Mouse (Mus musculus): Measurements from ENCODE around the gene Amigo2.

Gene Amigo2

GRCm38 (mm10) chr15:97246911-97247790, at the start of gene Amigo2, which contains the start of gene Pced1b:
TSS of gene Amigo2 (minus strand) at chr15:97247287.
TSS of gene Pced1b (plus strand) at chr15:97247107.
- POLR2A ChIA-PET, result interaction anchor here in 3 of 4 experiments (0.6 to 1.4 kb wide), 6 partner anchors 11 to 259 kb away, joined by 3 to 7 read pairs (median 4); no protein-coding TSS in a partner anchor
- CTCF ChIA-PET, result interaction anchor here in 2 of 4 experiments (0.7 to 2.7 kb wide), 7 partner anchors 11 to 1934 kb away, joined by 3 to 7 read pairs (median 6); no protein-coding TSS in a partner anchor

DNA sequence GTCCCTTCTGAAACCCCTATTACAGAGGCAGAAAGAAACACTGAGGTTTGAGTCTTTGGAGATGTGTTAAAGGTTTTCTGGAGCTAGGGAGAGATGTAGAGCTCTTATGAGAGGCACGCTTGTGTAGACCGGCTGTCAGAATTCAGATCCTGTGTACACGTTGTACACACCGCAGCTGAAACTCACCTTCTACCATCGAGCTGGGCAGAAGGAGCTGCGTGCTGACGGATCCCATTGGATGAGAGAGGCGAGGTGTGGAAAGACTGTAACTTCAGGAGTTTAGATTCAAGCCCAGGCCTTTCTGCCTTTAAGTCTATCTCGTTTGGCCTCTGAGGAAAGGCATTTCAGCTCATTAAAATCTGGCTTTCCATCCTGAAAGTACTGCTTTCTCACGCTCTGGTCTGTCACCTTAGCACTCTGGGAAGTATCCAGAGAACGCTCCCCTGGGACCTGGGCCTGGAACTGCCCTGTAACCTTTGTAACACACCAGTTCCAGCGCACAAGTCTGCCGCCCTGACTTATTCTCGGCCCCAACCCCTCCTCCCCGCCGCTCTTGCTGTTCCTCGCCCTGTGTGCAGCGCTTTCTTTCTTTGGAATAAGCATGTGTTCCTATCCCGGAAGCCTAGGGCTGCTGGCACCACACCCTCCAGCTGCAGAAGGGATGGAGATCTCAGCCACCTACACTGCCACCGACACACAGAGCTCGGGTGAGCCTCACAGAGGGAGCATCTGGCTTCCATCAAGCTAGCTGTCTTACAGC, 44.4 kb upstream of the Amigo2 start:
- ChIA-PET POLR2A (interaction anchor here in 1 of 4 experiments (0.9 to 1.5 kb wide), 3 partner anchors 9 to 120 kb away, joined by 3 read pairs; no protein-coding TSS in a partner anchor), CTCF (interaction anchor here in 1 of 4 experiments (0.9 kb wide), 1 partner anchor 54 kb away, joined by 3 read pairs; no protein-coding TSS in a partner anchor)

GRCm38 (mm10) chr15:97290351-97290750, 43.3 kb upstream of the Amigo2 start:
- CTCF ChIA-PET, result interaction anchor here in 1 of 4 experiments (0.7 kb wide), 1 partner anchor 494 kb away, joined by 3 read pairs; no protein-coding TSS in a partner anchor

DNA sequence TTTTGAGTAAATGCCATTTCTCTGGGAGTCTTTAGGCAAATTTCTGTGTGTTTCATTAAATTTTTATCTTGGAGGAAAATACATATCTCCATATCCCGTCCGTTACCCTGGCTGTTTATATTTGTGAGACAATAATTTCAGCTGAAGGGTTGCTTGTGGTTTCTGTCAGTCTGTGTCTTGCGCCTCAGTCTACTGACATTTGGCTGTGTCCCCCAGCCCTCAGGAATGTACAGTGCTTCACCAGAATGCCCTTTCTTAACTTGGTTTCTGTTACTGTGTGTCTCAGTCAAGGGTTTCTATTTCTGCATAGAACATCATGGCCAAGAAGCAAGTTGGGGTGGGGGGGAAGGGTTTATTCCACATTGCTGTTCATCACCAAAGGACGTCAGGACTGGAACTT, 42.1 kb upstream of the Amigo2 start:
- ChIA-PET POLR2A (interaction anchor here in 1 of 4 experiments (0.6 kb wide), 1 partner anchor 40 kb away, joined by 8 read pairs; no protein-coding TSS in a partner anchor), CTCF (no interaction called here)

More at GRCm38 (mm10) chr15:97290351-97290750, 43.3 kb upstream of the Amigo2 start:
- POLR2A ChIA-PET, result interaction anchor here in 1 of 4 experiments (1.0 kb wide), 1 partner anchor 8 kb away, joined by 3 read pairs; no protein-coding TSS in a partner anchor

- CTCF ChIA-PET, result interaction anchor here in 1 of 4 experiments (0.5 kb wide), 1 partner anchor 56 kb away, joined by 8 read pairs; no protein-coding TSS in a partner anchor
- POLR2A ChIA-PET, result interaction anchor here in 1 of 4 experiments (0.6 kb wide), 1 partner anchor 45 kb away, joined by 7 read pairs; no protein-coding TSS in a partner anchor
These were observed 41.6 kb upstream of the Amigo2 start for GRCm38 (mm10) chr15:97288690-97289089.

DNA sequence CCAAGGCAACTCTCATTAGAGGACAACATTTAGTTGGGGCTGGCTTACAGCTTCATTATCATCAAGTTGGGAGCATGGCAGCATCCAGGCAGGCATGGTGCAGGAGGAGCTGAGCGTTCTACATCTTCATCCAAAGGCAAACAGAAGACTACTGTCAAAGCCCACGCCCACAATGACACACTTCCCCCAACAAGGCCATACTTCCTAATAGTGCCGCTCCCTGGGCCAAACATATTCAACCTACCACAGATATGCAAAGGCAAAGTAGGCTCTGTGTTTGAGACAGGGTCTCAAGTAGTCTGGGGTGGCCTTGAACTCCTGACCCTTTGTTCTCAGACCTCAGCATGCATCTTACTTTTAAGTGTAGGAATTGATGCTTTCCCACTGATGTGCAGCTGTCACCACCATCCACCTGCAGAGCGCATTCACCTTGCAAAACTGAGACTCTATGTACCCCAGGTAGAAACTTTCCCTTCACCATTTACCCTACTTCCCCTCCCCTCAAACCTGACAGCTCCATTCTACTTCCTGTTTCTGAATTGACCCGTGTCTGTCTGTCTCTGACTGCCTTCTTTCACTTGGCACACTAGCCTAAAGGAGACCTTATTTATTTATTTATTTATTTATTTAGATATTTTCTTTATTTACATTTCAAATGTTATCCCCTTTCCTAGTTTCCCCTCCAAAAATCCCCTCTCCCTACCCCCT, 40.5 kb upstream of the Amigo2 start:
- CTCF ChIA-PET, result interaction anchor here in 2 of 4 experiments (0.7 to 0.8 kb wide), 2 partner anchors 257 to 378 kb away, joined by 3 to 4 read pairs; no protein-coding TSS in a partner anchor

GRCm38 (mm10) chr15:97286731-97287130, 39.6 kb upstream of the Amigo2 start:
- POLR2A ChIA-PET, result no interaction called here
- CTCF ChIA-PET, result no interaction called here

More for the DNA sequence above, 40.5 kb upstream of the Amigo2 start:
- POLR2A ChIA-PET, result interaction anchor here in 1 of 4 experiments (0.6 kb wide), 1 partner anchor 162 kb away, joined by 3 read pairs; no protein-coding TSS in a partner anchor

GRCm38 (mm10) chr15:97285665-97286212, 38.7 kb upstream of the Amigo2 start:
- ChIA-PET POLR2A (no interaction called here), CTCF (no interaction called here)

- ChIA-PET CTCF (interaction anchor here in 2 of 4 experiments (0.6 to 1.5 kb wide), 2 partner anchors 47 to 769 kb away, joined by 3 read pairs; no protein-coding TSS in a partner anchor), POLR2A (interaction anchor here in 1 of 4 experiments (1.0 kb wide), 1 partner anchor 99 kb away, joined by 3 read pairs; no protein-coding TSS in a partner anchor)
These were observed 37.1 kb upstream of the Amigo2 start for GRCm38 (mm10) chr15:97284201-97284600.

DNA sequence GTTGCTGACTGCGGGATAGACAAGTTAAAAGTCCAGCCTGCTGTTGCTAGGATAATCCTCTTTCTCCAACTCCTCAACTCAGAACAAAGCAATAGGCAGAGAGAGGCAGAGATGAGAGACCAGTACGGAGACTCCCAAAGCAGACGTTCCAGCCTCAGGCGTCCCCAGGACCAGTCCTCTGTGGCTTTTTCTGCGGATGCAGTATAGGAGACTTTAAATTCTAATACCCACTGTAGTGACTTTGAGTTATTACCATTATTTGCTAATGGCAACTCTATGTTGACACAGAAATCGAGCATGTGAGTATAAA, 35.4 kb upstream of the Amigo2 start:
- CTCF ChIA-PET, result no interaction called here
- POLR2A ChIA-PET, result interaction anchor here in 2 of 4 experiments (0.6 to 1.0 kb wide), 3 partner anchors 8 to 165 kb away, joined by 3 to 4 read pairs (median 3); no protein-coding TSS in a partner anchor

- ChIA-PET CTCF (no interaction called here), POLR2A (interaction anchor here in 2 of 4 experiments (0.6 to 1.0 kb wide), 3 partner anchors 9 to 166 kb away, joined by 3 to 4 read pairs (median 3); no protein-coding TSS in a partner anchor)
These were observed 34.9 kb upstream of the Amigo2 start for GRCm38 (mm10) chr15:97281712-97282571.

DNA sequence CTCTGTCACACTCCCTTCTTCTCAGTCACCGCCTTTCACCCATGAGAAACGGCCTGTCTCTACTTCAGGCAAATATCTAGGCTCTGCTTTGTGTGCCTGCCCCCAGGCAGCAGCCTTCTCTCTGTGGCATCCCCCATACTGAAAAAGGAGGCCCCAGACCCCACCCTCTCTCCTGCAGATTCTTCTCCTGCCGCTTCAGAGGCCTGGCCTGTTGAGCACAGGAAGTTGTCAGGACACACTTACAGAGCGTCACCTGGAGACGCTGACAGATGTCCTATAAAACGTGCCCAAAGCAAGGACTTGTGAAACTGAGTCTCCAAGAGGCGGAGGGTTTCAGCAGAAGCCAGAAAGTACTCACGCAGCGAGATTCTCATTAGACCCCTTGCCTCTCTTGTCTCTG, 33.7 kb upstream of the Amigo2 start:
- ChIA-PET POLR2A (no interaction called here), CTCF (no interaction called here)

- POLR2A ChIA-PET, result interaction anchor here in 1 of 4 experiments (0.9 kb wide), 1 partner anchor 256 kb away, joined by 3 read pairs; no protein-coding TSS in a partner anchor
- CTCF ChIA-PET, result no interaction called here
These were observed 33.0 kb upstream of the Amigo2 start for GRCm38 (mm10) chr15:97280131-97280530.

GRCm38 (mm10) chr15:97278340-97278948, 31.4 kb upstream of the Amigo2 start:
- ChIA-PET CTCF (interaction anchor here in 1 of 4 experiments (0.6 kb wide), 1 partner anchor 170 kb away, joined by 7 read pairs; no protein-coding TSS in a partner anchor), POLR2A (no interaction called here)

DNA sequence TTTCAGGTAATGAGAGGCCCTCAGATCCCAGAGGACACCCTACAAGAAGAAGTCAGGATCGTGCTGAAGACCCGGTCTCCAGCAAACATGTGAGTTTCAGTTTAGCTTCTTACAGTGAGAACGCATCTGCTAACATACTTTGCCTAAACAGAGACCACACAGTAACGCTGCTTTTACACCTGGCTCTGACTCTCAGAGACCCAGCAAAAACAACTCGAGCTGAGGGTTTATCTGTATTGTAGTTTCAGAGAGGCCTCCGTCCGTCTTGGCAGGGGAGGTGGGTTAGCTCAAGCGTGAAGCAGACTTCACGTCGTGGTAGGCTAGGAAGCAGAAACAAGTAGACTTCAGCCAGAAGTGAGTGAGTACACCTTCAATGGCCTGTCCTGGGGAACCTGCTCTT, 30.2 kb upstream of the Amigo2 start:
- ChIA-PET POLR2A (no interaction called here), CTCF (interaction anchor here in 1 of 4 experiments (1.0 kb wide), 1 partner anchor 390 kb away, joined by 6 read pairs; no protein-coding TSS in a partner anchor)

DNA sequence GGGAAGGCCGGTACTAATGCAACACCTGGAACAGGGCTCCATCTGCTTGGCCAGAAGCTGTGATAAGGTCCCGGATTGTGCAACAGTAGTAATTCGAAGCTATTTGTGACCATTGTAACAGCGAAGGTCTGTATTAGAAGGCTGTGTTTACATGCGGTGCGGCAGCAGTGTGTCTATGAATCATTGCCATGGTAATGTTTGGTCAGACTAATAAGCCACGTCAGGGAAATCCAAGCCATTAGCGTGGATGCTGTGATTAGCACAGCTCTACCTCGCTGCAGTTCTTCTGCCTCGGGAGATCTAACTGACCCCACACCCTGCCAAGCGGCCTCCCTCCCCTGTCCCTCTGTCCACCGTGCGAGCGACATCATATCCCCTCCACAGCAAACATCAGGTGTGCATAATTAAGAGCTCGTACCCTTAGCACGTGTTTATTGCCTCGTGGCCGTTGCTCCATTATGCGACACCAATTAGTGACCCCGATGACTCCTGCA, 29.6 kb upstream of the Amigo2 start:
- ChIA-PET CTCF (interaction anchor here in 1 of 4 experiments (1.0 kb wide), 1 partner anchor 391 kb away, joined by 6 read pairs; no protein-coding TSS in a partner anchor), POLR2A (interaction anchor here in 1 of 4 experiments (0.6 kb wide), 1 partner anchor 440 kb away, joined by 3 read pairs; no protein-coding TSS in a partner anchor)
